Mouse (Mus musculus): Measurements from ENCODE around the gene Dtx4.
"Not testable (repeated sequence)": the region's sequence is repeated elsewhere in the genome, so short reads cannot be mapped to it uniquely, and the experiment has no call there.

Gene Dtx4

DNA sequence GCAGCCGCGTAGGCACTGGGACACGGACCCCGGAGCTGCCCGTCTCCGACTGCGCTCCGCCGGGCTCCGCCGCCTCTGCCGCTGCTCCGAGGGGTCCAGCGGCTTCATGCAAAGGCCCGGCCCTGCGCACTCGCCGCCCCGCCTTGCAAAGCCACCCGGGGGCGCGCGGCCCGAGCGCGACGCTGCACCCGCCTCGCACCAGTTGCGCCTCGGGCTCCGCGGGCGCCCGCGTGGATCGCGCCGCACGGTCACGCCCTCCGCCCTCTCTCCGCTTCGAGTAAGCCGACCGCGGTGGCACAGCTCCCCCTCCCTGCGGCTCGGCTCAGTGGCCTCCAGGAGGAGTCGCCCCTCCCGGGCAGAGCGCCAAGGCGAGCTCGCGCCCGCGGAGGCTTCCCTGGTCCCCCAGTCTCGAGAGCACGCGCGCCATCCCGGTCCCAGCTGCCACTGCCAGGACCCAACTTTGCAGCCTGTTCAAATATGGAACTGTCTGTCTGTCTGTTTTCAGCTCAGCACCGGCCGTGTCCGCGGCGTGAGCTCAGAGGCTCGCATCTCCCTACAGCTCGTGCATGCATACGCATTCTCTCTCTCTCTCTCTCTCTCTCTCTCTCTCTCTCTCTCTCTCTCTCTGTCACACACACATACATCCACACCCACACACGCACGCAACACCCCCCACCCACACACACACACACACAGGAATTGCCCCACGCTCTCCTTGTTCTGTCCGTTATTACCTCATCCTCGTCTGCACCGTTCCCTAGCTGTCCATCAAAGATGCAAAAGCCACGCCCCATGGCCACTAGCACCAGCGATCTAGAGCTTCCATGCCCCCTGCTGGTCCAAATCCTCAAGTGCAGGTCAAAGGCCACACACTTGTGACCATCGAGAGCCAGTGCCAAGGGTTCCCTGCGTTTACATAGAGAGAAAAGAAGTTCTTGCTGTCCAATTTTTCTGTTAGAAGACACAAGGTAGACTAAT, at the start of gene Dtx4:
Dtx4 (minus strand) TSS at position 85 of the 978 bp plus-strand sequence.
- peak; percentile 89 for DNase-seq (ENCODE audit: low spot score)

GRCm38 (mm10) chr19:12550005-12550942, 49.0 kb upstream of the Dtx4 start:
- no peak for DNase-seq (ENCODE audit: low spot score)

- no peak for DNase-seq (ENCODE audit: low spot score)
Observed at GRCm38 (mm10) chr19:12549166-12549565, 47.9 kb upstream of the Dtx4 start.

DNA sequence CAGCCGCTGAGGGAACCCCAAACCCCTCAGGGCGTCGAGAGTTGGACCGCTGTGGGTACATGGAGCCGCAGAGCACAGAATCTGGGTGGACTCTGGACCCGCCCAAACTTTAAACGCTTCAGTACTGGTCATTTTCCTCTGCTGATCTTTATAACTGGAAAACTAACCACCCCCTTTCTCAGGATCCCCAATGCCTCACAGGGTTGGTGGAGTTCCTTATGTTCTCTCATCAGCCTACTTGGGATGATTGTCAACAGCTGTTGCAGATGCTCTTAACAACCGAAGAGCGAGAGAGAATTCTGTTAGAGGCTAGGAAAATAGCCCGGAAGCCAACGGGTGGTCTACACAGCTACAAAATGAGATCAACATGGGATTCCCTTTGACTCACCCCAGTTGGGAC, 44.2 kb upstream of the Dtx4 start, which contains the start of gene Fam111a:
Fam111a (plus strand) TSS at position 301 of the 400 bp plus-strand sequence.
- not testable (repeated sequence) for DNase-seq (ENCODE audit: low spot score)

GRCm38 (mm10) chr19:12541644-12542043, 40.4 kb upstream of the Dtx4 start:
- DNase-seq (ENCODE audit: low spot score) = no peak

- no peak for DNase-seq (ENCODE audit: low spot score)
Observed at GRCm38 (mm10) chr19:12540727-12541126, 39.5 kb upstream of the Dtx4 start.

DNA sequence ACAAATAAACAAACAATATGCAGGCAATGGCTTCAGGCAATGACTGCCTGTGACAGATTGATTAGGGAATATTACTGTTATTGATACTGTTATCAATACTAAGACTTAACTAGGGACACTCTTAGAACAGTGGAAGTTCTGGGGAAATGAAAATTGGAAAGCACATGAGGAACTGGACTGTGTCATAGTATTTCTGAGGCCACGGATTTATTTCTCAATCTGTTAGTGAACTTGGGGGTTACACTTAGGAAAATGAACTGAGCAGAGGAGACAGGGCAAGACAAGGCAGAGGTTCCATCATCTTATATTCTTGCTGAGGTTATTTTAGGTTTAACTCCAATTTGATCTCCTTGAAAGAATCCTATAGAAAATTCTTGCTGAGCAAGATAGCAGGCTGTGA, 38.7 kb upstream of the Dtx4 start:
- no peak for DNase-seq (ENCODE audit: low spot score)

DNA sequence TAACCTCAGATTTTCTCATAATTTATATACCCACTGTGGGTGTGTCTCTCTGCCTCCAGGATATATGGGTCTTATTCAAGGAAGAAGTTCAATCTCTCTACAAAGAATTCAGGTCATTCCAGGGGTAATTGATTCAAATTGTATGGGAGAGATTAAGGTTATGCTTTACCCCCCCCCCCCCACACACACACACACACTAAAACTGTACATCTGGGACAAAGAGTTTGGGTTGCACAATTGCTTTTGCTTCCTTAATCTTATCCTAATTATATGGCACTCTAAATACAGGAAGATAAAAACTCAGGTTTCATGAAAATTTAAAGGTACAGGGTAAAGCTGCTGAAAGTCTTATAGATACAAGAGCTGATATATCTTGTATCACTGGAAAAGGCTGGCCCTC, 35.9 kb upstream of the Dtx4 start:
- no peak for DNase-seq (ENCODE audit: low spot score)

- DNase-seq (ENCODE audit: low spot score) = no peak
Observed at GRCm38 (mm10) chr19:12523377-12523776, 22.1 kb upstream of the Dtx4 start.

DNA sequence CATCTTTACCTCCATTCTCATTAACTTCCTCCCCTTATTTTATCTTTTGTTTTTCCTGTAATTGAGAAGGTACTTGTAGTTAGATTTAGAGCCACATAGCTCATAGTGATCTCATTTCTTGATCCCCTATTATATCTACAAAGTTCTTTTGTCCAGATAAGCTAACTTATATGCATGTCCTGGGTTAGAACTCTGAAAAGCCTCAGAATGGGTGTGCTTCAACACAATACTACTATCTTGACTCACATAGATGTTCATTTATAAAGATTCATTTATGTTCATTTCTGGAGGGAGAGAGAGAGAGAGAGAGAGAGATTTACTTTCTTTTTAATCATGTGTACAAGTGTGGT, 17.3 kb upstream of the Dtx4 start:
- DNase-seq (ENCODE audit: low spot score) = no peak

GRCm38 (mm10) chr19:12517671-12518540, 16.7 kb upstream of the Dtx4 start:
- no peak for DNase-seq (ENCODE audit: low spot score)

DNA sequence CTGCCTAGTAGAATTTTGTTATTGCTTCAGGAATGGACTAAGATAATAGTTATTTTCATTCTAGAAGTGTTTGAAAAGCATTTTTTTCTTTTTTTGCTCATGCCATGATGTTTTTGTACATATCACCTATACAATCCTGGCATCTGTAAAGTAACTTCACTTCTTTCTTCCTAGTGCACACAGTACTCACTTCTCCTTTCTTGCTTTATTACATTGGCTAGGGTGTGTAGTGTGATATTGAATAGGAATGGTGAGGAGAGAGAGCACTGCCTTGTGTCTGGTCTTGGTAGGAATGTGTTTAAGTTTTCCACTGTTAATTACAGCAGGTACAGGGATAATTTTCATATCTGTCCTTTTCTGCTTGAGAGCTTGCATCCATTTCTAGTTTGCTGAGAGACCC, 13.4 kb upstream of the Dtx4 start:
- no peak for DNase-seq (ENCODE audit: low spot score)

DNA sequence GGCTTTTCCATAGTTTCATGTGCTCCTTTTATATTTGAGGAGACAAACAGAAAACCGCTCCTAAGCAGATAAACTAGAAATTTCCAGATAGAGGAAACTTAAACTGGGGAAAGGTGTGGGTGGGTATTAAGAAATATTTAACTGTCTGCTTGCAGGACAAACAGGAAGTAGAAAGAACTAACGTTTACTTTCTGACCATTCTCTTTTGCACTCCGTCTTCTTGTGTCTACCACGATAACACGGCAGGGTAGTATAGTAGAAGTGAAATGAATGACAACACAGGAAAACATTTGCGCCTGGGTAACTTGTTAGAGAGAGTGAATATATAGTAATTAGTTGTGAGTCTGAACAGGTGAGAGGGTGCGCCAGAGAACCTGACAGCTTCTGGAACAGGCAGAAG, 1.5 kb upstream of the Dtx4 start:
- DNase-seq (ENCODE audit: low spot score) = no peak

GRCm38 (mm10) chr19:12500881-12501311, 358 bp downstream of the Dtx4 start:
- no peak for DNase-seq (ENCODE audit: low spot score)

GRCm38 (mm10) chr19:12500124-12500523, 1.1 kb downstream of the Dtx4 start:
- DNase-seq (ENCODE audit: low spot score) = no peak

GRCm38 (mm10) chr19:12499485-12499884, 1.8 kb downstream of the Dtx4 start:
- DNase-seq (ENCODE audit: low spot score) = no peak

GRCm38 (mm10) chr19:12498941-12499340, 2.3 kb downstream of the Dtx4 start:
- DNase-seq (ENCODE audit: low spot score) = no peak

DNA sequence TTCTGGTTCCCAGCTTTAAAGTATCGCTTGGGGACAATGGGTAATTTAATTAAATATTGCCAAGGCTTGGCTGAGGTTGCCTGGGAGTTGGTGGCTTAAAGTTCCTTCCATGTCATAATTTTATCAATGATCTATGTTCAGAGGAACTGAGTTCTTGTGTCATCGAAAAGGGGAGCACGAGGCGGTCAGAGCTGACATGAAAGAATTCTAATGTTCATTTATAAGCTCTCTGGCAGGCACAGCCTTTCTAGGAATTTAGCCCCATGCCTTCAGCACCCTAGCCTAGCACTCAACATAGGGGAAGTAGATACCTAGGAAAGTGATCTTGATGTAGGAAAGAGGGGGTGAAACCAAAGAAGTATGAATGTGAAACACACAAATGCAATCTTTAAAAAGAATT, 2.9 kb downstream of the Dtx4 start:
- DNase-seq (ENCODE audit: low spot score) = no peak

- no peak for DNase-seq (ENCODE audit: low spot score)
Observed at GRCm38 (mm10) chr19:12497909-12498308, 3.3 kb downstream of the Dtx4 start.

DNA sequence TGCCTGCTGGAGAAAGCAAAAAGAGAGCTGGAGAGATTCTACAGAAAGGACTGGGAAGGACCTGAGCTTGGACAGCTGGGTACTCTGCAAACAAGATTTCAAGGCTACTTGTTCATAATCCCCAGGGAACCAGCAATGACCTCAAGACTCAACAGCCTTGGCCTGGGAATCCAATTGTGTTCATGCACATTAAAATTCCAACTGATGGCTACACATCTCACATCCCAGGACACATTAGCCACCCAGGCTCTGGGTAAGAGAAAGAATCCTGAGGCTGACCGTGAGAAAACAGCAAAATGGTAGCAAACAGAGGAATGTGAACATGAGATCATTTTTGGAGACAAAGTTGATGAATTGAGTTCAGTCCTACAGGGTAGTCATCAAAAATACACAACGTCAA, 5.0 kb downstream of the Dtx4 start:
- DNase-seq (ENCODE audit: low spot score) = no peak

DNA sequence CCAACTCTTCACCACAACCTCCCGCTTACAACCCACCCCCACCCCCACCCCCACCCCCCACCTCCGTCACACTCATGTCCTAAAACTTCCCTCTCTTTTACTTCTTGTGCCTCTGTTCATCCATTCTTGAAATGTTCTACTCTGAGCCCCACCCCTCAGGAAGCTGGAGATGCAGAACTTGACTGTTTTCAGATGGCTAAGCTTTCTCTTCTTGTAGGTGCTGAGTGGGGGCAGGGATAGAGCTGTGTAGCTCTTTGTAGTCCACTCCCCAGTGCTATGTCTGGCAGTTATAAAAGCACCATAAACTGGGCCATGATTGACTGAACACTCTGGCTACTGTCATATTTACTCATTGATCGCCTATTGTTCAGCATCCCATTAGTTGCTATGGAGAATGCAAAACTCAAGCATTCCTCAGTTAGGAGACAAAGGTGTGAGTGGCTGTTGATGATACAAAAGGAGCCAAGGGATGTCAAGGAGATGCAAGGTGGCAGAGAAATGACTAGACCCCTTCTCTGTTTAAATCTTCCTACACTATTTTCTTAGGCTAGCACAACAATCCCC, 6.2 kb downstream of the Dtx4 start:
- DNase-seq (ENCODE audit: low spot score) = no peak

DNA sequence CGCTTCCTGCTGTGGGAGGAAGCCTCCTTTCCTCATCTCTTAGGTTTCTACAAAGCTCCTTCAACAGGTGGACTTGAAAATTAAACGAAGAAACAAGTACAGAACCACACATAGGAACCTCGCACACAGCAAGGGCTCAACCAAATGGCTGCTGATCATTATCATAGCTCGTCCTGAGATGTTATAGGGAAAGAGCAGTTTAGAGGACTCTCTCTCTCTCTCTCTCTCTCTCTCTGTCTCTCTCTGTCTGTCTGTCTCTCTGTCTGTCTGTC, 7.1 kb downstream of the Dtx4 start:
- DNase-seq (ENCODE audit: low spot score) = no peak
